Mouse (Mus musculus) embryonic facial prominence, embryonic 13.5 days (tissue): ENCODE measurements around the gene Atp8a2. TPM values are rescaled to one million over a fixed set of nuclear protein-coding genes. Genes with fewer than 3 reads are reported as not detected.
"Not testable (repeated sequence)": the region's sequence is repeated elsewhere in the genome, so short reads cannot be mapped to it uniquely, and the experiment has no call there.

ENCODE experiments used
- ATAC-seq: fragments of 200-750 bp; cut with Nextera tagmentation; 2 replicates; pipeline ENCODE4 v1.8.0; 2017; ENCODE audit warnings: low read depth; ENCODE audit not compliant: insufficient number of reproducible peaks, insufficient read depth, low FRiP score, low TSS enrichment
- H3K27ac ChIP-seq: fragments of 300-500 bp; sonication (generic); 2 replicates; pipeline ENCODE4 v1.5.1; 2015; ENCODE audit warnings: moderate library complexity, mild to moderate bottlenecking, inconsistent platforms
- H3K27me3 ChIP-seq: fragments of 300-500 bp; sonication (generic); 2 replicates; pipeline ENCODE4 v1.6.1; 2015; ENCODE audit warnings: mild to moderate bottlenecking, inconsistent platforms
- H3K36me3 ChIP-seq: fragments of 300-500 bp; sonication (generic); 2 replicates; pipeline ENCODE4 v1.6.1; 2015; ENCODE audit warnings: mild to moderate bottlenecking, inconsistent platforms
- H3K4me1 ChIP-seq: fragments of 300-500 bp; sonication (generic); 2 replicates; pipeline ENCODE4 v1.6.1; 2015; ENCODE audit warnings: inconsistent platforms
- H3K4me2 ChIP-seq: fragments of 300-500 bp; sonication (generic); 2 replicates; pipeline ENCODE4 v1.6.1; 2015; ENCODE audit warnings: moderate library complexity, mild to moderate bottlenecking, inconsistent platforms
- H3K4me3 ChIP-seq: fragments of 300-500 bp; sonication (generic); 2 replicates; pipeline ENCODE4 v1.5.1; 2015; ENCODE audit warnings: mild to moderate bottlenecking, inconsistent platforms
- H3K9ac ChIP-seq: fragments of 300-500 bp; sonication (generic); 2 replicates; pipeline ENCODE4 v1.6.1; 2015; ENCODE audit warnings: mild to moderate bottlenecking, inconsistent platforms
- H3K9me3 ChIP-seq: fragments of 300-500 bp; sonication (generic); 2 replicates; pipeline ENCODE4 v1.6.1; 2016; ENCODE audit warnings: inconsistent platforms
- WGBS: fragments of 180-500 bp; shearing (Covaris S2); methylation state at CpG from one replicate; pipeline ENCODE4 v1.1.7; 2015; ENCODE audit warnings: mixed read lengths; 5-methylcytosine and 5-hydroxymethylcytosine counted together
- polyA plus RNA-seq: library from polyadenylated mRNA; unstranded; fragments of >200 nt; fragmentation: Nextera tagmentation; extraction: Ambion mirVana; gene quantifications from 2 replicates; pipeline ENCODE4 v1.2.1, GENCODE M21; 2015

Gene Atp8a2
- polyA plus RNA-seq, 1 experiment from 2014 or later = 3.1 TPM

DNA sequence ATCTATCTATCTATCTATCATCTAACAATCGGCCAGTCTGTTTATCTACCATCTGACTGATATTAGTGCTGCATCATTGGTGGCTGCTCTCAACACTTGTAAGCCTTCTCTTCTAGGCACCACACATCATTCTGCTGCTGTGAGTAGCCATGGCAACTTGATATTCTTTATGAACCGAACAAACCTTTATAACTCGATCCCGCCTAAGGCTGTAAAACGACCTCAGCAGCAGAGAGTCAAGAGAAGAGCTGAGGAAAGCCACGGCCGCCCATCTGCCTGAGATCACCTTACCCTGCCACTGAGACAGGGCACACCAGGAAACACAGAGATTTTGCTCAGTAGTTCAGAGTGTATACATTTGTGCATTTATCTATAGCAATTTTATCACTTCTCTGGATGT lies 329.2 kb downstream of the Atp8a2 start:
- Histone ChIP-seq H3K4me2 (no peak overlapping the region), H3K9ac (no peak overlapping the region), H3K36me3 (no peaks in the 10 kb centered on the region), H3K27me3 (peaks cover 3% of the 10 kb centered on the region; the same call in 1 of the 2 replicates), H3K27ac (no peak overlapping the region), H3K4me3 (no peak overlapping the region), H3K4me1 (peaks cover 12% of the 10 kb centered on the region; the same call in 1 of the 2 replicates), H3K9me3 (0 out of 2 replicates have a peak, but pooled peaks cover 6% of the 10 kb centered on the region)
- 23% methylated on average over 7 of the region's 7 CpGs for WGBS
- ATAC-seq = no peak

DNA sequence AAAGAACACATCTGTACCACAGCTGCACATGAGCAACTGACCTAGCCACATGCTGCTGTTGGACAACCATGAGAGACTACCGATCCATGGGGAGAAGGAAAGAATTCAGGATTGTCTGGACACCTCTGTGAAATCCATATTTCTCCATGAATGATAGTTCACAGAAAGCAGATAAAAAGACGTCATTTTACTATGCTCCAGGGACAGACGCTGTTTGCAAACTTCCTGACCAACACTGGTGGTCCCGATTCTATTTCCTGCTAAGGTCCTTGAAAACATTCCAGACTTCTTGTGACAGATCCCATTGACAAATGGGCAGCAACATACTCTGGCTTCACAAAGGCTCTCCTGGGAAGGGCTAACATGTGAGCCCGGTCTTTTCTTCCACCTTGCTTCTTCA lies 331.0 kb downstream of the Atp8a2 start:
- no peak overlapping the region for H3K4me3 ChIP-seq
- 0 out of 2 replicates have a peak, but pooled peaks cover 6% of the 10 kb centered on the region for H3K9me3 ChIP-seq
- H3K4me2 ChIP-seq = no peak overlapping the region
- no peak overlapping the region for H3K27ac ChIP-seq
- no peaks in the 10 kb centered on the region for H3K36me3 ChIP-seq
- 71% methylated on average over 5 of the region's 5 CpGs for WGBS
- no peaks in the 10 kb centered on the region; the same call in 1 of the 2 replicates for H3K27me3 ChIP-seq
- no peak overlapping the region for H3K9ac ChIP-seq
- no peak for ATAC-seq
- peaks cover 12% of the 10 kb centered on the region; the same call in 1 of the 2 replicates for H3K4me1 ChIP-seq

DNA sequence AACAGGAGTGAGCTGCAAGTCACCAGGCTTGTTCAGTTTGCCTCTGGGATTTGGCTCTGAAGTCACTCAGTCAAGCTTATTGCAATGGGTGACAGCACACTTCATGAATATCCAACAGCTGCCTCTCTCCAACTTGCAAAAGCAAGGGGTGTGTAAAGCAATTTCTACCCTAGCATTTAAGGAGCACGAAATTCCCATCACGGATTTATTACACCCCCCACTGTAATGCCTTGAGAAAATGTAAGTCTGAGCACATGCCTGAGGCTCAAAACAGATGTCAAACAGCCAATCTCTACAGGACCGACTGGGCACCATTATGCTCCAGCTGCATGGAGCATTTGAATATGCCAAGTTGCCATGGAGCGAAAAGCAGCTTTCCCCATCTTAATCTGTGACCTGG lies 334.6 kb downstream of the Atp8a2 start:
- H3K4me1 ChIP-seq = peaks cover 13% of the 10 kb centered on the region; the same call in 1 of the 2 replicates
- no peak overlapping the region for H3K9ac ChIP-seq
- H3K9me3 ChIP-seq = 0 out of 2 replicates have a peak, but pooled peaks cover 6% of the 10 kb centered on the region
- H3K4me3 ChIP-seq = no peak overlapping the region
- WGBS = 47% methylated on average over 4 of the region's 4 CpGs
- ATAC-seq = no peak
- no peaks in the 10 kb centered on the region for H3K36me3 ChIP-seq
- no peaks in the 10 kb centered on the region; the same call in 1 of the 2 replicates for H3K27me3 ChIP-seq
- H3K27ac ChIP-seq = no peak overlapping the region
- no peak overlapping the region for H3K4me2 ChIP-seq

GRCm38 (mm10) chr14:59859830-59860229 lies 337.1 kb downstream of the Atp8a2 start:
- H3K4me2 ChIP-seq = no peak overlapping the region
- 0 out of 2 replicates have a peak, but pooled peaks cover 6% of the 10 kb centered on the region for H3K9me3 ChIP-seq
- H3K9ac ChIP-seq = no peak overlapping the region
- ATAC-seq = no peak
- WGBS = 90% methylated on average over 11 of the region's 11 CpGs
- no peaks in the 10 kb centered on the region for H3K27me3 ChIP-seq
- H3K36me3 ChIP-seq = no peaks in the 10 kb centered on the region
- no peak overlapping the region for H3K27ac ChIP-seq
- no peak overlapping the region for H3K4me3 ChIP-seq
- peaks cover 13% of the 10 kb centered on the region; the same call in 1 of the 2 replicates for H3K4me1 ChIP-seq

GRCm38 (mm10) chr14:59858501-59859225 lies 338.3 kb downstream of the Atp8a2 start:
- no peaks in the 10 kb centered on the region for H3K9me3 ChIP-seq
- no peak overlapping the region for H3K4me2 ChIP-seq
- H3K27me3 ChIP-seq = no peaks in the 10 kb centered on the region
- H3K36me3 ChIP-seq = no peaks in the 10 kb centered on the region
- no peak overlapping the region for H3K4me3 ChIP-seq
- H3K27ac ChIP-seq = no peak overlapping the region
- no peak for ATAC-seq
- peaks cover 13% of the 10 kb centered on the region; the same call in 1 of the 2 replicates for H3K4me1 ChIP-seq
- no peak overlapping the region for H3K9ac ChIP-seq
- 67% methylated on average over 6 of the region's 6 CpGs for WGBS

GRCm38 (mm10) chr14:59853139-59853538 lies 343.8 kb downstream of the Atp8a2 start:
- Histone ChIP-seq H3K27me3 (no peaks in the 10 kb centered on the region), H3K4me2 (no peak overlapping the region), H3K4me1 (0 out of 2 replicates have a peak, but pooled peaks cover under 1% of the 10 kb centered on the region), H3K9me3 (peaks cover 3% of the 10 kb centered on the region; the same call in 1 of the 2 replicates), H3K36me3 (no peaks in the 10 kb centered on the region), H3K9ac (no peak overlapping the region), H3K27ac (no peak overlapping the region), H3K4me3 (no peak overlapping the region)
- ATAC-seq = no peak
- WGBS = 53% methylated on average over 9 of the region's 9 CpGs

GRCm38 (mm10) chr14:59846609-59847375 lies 350.2 kb downstream of the Atp8a2 start:
- peaks cover 5% of the 10 kb centered on the region; the same call in 1 of the 2 replicates for H3K4me1 ChIP-seq
- H3K4me2 ChIP-seq = no peak overlapping the region
- peaks cover 3% of the 10 kb centered on the region; the same call in 1 of the 2 replicates for H3K9me3 ChIP-seq
- no peak overlapping the region for H3K27ac ChIP-seq
- 27% methylated on average over 14 of the region's 14 CpGs for WGBS
- ATAC-seq = no peak
- no peak overlapping the region for H3K9ac ChIP-seq
- H3K36me3 ChIP-seq = no peaks in the 10 kb centered on the region
- H3K27me3 ChIP-seq = 0 out of 2 replicates have a peak, but pooled peaks cover 3% of the 10 kb centered on the region
- no peak overlapping the region for H3K4me3 ChIP-seq

DNA sequence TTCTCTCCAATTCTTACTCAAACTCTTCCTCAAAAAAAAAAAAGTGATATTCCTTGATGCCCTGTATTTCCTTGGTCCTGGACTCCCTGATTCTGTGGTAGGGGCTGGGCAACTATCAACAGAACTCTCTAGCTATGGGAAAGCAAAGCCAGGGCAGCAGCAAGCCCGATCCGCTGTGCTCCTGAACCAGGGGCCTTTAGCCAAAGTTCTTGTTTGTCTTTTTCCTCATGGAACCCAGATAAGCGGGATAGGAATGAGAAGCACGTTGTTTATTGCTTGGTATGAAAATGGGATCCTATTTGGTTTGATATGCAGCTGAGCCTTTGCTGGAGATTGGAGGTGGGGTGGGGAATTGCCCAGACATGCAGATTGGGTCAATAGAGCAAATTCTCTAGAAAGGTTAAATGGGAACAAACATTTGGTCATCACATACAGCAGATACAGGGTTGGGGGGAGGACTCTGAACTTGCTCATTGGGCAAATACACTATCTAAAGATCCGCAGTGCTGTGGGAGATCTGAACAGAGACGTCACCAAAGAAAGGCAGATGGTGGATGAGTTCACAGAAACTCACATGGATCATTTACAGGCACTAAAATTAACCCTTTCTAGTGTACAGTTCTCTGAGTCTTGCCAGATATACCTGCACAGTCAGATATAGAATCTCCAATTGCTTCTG lies 353.6 kb downstream of the Atp8a2 start:
- Histone ChIP-seq H3K27me3 (0 out of 2 replicates have a peak, but pooled peaks cover 3% of the 10 kb centered on the region), H3K4me3 (no peak overlapping the region), H3K4me1 (peaks cover 5% of the 10 kb centered on the region; the same call in 1 of the 2 replicates), H3K4me2 (no peak overlapping the region), H3K36me3 (no peaks in the 10 kb centered on the region), H3K9me3 (no peaks in the 10 kb centered on the region), H3K27ac (no peak overlapping the region), H3K9ac (no peak overlapping the region)
- no peak for ATAC-seq
- 80% methylated on average over 6 of the region's 6 CpGs for WGBS

DNA sequence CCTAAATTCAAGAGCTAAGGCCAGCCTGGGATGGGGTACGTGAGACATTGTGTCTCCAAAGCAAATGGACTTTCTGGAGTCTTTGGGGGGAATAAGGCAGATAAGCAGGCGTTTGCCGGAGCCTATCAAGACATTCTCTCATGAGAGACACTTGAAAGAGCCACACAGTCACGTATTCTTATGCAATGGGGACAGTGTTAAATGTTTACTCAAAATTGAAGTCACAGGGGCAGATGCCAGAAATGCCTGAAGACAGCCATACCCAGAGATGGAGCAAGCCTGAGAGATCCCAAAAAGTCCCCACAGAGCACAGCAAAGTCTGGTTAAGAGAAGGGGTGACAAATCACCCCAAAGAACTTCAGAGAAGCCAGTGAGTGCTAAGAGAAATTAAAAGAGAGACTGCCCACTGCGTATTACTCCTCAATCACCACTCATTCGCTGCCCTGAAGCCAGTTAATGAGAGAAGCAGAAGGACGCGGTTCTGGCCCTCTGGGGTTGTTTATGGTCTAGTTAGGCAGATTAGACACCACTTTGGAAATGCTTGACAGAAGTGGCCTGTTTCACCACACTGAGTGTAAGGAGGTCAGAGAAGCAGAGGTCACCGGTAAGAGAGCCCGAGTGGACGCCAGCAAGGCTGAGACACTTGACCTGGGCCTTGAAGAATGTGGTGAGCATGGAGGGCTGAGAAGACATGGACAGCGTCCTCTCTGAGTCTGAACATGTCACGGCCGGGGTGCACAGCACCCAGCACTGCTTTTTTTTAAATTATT lies 356.8 kb downstream of the Atp8a2 start:
- Histone ChIP-seq H3K27ac (no peak overlapping the region), H3K9ac (no peak overlapping the region), H3K36me3 (no peaks in the 10 kb centered on the region), H3K4me1 (peaks cover 6% of the 10 kb centered on the region; the same call in 1 of the 2 replicates), H3K4me3 (no peak overlapping the region), H3K9me3 (no peaks in the 10 kb centered on the region), H3K27me3 (0 out of 2 replicates have a peak, but pooled peaks cover 3% of the 10 kb centered on the region), H3K4me2 (no peak overlapping the region)
- WGBS = 74% methylated on average over 14 of the region's 14 CpGs
- ATAC-seq = no peak

GRCm38 (mm10) chr14:59838446-59839259 lies 358.3 kb downstream of the Atp8a2 start:
- H3K9ac ChIP-seq, H3K4me3 ChIP-seq, ATAC-seq, H3K4me1 ChIP-seq, H3K4me2 ChIP-seq, H3K27ac ChIP-seq, H3K36me3 ChIP-seq, H3K9me3 ChIP-seq, H3K27me3 ChIP-seq: not testable (repeated sequence)
- 78% methylated on average over 1 of the region's 3 CpGs for WGBS
